Mouse (Mus musculus) common myeloid progenitor, adult 5-6 weeks (primary cell): ENCODE measurements around the gene Lrit2. TPM values are rescaled to one million over a fixed set of nuclear protein-coding genes. Genes with fewer than 3 reads are reported as not detected.
A peak's percentile ranks its signal among the peaks of the same experiment; 100 is the strongest.

Experiments used
- ATAC-seq: replicated peaks from 2 replicates; pipeline ENCODE4 v1.8.0; 2016; ENCODE audit warnings: low read depth, mild to moderate bottlenecking, moderate TSS enrichment, inconsistent platforms; ENCODE audit not compliant: poor library complexity, severe bottlenecking
- total RNA-seq: library from RNA; stranded (forward); fragments of 200-1000, 187-1606 nt; gene quantifications from 2 replicates; pipeline ENCODE4 v1.2.3, GENCODE M21; 2017

Lrit2 gene
- total RNA-seq, result not detected in 2 replicates

DNA sequence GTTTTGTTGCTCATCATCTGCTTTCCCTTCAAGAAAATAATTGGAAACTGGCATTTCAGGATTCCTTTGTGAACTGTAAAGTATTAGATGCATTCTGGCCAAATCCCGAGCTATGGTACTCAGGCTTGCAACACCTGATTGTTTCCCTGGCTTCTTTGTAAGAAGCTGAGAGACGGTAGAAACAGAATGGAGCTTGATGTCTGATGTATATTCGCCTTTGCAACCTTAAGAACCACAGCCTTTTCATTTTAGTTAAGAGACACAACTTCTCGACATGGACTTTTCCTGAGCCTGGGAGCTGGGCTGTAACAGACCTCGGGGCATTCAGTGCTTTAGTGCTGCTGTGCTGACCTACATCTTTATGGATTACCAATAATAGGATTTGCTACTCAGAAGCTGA is at the start of gene Lrit2:
Lrit2 (plus strand) TSS at position 301 of the 400 bp plus-strand sequence.
- no peak for ATAC-seq

DNA sequence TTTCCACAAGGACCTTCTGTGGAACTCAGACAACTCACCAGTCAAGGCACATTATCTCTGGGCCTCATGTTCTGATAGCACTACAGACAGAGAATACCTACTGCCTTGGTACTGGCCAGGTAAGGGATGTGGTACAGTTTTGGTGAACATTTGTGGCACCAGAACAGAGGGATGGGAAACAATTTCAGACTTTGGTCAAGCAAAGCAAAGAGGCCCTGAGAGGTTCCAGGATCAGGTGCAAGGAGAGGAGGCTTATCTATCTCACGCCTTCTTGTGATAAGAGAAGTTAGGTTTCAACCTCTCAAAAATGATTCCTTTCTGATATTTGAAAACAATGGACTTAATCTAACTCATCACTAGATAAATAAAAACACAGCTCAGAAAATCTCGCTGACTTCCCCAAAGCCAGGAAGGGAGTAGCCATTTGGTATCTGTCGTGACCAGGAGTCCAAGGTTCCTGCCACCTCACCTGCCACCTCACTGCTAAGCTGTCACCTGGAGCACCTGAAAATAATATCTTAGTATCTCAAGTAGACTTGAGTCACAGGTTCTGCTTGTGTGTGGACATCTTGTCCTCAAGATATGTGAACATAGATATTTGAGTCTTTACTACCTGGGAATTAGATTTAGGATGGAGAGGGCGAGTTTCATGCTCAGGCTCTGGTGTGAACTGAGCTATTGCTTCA is 40.3 kb upstream of the Lrit2 start:
- no peak for ATAC-seq

DNA sequence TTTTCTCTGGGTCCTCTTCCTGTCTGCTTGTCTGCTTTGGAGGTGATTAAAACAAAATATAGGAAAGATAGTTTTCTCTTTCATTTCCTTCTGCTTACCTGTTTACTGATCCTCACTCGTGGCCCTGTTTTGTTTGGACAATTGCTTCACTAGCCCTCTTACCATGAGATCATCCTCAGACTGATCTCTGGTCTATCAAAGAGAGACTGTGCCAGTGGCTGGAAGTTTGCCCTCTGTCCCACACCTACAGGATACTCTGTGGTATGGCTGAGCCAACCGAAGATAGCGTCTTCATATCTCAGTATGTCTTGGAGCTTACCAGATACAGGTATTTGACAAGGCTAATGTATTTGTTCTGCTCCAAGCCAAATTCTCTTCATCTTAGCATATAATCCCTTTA is 39.8 kb upstream of the Lrit2 start:
- ATAC-seq, result no peak

DNA sequence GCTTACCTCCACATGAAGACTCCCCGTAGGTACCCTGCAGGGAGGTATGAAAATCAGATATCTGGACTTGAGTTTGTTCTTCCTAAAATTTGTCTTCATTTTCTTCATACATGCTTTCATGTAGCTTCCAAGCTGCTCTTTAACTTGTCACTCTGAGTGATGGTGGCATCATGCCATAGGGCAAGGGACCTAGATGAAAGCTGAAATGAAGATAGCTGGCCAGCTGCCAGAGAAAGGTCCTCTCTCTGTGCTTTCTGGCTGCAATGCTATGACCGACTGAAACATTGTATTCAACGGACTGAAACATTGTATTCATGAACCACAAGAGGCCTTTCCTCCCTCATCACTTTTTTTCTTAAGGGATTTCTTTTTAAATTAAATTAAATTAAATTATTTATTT is 39.2 kb upstream of the Lrit2 start:
- ATAC-seq, result no peak

DNA sequence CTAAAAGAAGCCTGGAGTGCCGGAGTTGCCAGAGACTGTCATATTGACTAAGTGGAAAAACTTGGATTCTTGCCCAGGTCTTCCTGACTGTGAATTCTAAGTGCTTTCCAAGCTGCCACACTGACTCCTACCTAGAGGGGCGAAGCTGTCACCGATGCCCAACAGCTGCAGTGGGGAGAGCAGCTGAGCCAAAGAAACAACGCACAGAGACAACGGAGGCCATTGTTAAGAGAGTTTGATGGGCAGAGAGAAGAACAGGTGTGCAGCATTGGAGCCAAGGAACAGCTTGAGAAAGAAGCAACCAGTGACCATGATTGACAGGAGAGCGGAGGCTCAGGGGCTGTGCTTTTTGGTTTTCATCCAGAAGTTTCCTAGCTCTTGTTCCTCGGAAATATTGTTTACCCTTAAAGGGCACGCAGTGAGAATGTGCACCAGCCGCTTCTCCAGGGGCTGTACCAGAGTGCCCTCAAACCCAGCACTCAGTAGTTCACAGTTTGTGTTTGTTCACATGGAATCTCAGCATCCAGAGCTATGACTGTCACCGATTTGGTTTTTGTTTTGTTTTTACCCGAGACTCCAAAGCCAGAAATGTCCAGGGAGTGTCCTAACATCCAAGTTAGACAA is 35.1 kb upstream of the Lrit2 start:
- no peak for ATAC-seq

DNA sequence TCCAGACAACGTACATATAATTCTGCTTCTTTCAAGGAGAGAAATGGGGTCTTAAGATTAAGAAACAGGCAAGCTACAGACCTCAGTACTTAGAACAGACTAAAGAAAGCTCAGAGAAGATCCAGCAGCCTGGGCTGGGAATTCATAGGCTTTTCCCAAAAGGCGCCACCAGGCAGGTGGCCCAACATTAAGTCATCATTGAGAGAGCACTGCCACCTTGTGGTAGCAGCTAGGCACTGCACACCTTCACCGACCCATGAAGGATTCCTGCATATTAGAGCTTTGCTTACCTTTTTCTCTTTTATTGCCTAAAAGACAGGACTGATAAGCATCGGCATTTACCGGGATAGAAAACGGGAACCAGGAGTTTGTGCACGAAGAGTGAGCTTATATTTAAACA is 34.5 kb upstream of the Lrit2 start:
- ATAC-seq, result peak; percentile 97

DNA sequence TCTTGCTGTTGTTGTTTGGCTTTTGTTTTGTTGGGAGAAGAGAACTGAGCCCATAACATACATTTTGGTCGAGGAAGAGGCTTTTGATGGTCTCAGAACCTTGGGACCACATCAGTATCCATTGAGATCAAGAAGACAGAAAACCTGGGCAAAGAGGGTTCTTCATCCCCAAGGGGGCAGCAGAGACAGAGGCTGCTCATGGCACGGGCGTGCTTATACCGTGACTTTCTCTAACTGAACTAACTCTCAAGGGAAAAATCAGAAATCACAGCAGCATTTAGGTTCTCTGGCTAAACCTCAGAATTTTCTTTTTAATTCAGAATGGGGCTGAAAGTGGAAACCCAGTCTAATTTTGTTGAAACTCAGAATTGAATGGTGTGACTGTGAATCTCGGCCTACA is 33.3 kb upstream of the Lrit2 start:
- ATAC-seq, result no peak

DNA sequence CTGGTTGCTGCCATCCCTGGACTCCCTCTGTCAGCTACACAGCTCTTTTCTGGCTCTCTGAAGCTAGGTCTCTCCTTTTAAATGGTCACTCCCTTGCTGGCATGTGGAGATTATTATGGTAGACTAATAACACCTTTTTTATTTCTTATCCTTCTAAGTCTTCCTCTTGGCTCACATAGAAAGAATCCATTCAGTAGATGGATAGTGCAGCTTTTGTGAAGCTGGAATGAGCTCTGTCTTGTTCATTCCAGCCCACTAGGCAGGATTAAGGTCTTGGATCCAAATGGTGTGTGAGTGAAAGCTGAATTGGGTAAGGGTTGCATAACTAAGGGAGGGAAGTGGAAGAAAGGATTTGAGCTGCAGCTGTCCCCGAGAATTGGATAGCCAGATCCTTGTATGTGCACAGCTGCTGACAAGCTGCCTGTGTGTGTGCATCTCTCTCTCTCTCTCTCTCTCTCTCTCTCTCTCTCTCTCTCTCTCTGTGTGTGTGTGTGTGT is 18.8 kb upstream of the Lrit2 start, which contains the start of gene Rgr:
Rgr (minus strand) TSS at position 51 of the 497 bp plus-strand sequence.
- no peak for ATAC-seq

DNA sequence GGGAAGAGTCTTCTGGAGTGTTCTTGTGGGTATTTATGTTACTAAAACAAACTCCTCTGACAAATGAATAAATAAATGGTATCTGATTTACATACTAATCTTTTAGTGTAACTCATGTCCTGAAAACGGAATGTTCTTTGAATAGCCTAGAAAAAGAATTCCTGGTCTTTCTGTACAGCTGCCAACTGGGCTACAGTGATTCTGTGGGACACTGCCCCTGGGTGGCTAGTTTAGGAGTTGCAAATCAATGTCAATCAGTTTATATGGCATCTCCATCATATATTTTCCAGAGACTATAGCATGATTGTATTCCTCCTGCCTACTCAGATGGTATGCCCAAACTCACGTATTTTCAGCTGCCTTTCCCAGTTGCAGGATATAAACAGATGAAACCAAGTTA is 2.9 kb upstream of the Lrit2 start:
- ATAC-seq, result no peak

DNA sequence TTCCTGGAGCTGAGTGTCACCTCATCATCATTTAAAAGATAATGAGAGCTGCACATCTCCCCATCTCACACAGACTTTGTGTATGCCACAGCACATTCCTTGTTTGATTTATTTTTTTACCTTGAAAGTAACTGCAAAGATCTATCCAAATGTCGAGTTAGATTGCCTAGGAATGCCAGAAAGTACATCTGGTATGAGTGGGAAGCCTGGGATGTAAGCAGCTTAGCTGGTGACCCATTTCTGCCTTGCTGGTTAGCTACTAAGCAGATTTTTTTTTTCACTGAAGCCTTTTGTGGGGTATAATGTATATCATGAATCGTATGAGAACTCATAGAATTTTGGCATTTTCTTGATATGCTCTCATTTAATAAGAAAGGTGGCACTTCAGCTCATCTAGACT is 1.1 kb upstream of the Lrit2 start:
- no peak for ATAC-seq

DNA sequence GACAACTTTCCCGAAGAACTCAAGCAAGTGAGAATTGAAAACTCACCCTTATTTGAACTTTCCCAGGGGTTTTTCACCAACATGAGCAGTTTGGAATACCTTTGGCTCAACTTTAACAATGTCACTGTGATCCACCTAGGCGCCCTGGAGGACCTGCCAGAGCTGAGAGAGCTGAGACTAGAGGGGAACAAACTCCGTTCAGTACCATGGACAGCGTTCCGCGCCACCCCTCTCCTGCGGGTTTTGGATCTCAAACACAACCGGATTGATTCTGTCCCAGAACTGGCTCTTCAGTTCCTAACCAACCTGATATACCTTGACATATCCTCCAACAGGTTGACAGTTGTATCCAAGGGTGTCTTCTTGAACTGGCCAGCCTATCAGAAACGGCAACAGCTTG is 787 bp downstream of the Lrit2 start:
- peak; percentile 83 for ATAC-seq

DNA sequence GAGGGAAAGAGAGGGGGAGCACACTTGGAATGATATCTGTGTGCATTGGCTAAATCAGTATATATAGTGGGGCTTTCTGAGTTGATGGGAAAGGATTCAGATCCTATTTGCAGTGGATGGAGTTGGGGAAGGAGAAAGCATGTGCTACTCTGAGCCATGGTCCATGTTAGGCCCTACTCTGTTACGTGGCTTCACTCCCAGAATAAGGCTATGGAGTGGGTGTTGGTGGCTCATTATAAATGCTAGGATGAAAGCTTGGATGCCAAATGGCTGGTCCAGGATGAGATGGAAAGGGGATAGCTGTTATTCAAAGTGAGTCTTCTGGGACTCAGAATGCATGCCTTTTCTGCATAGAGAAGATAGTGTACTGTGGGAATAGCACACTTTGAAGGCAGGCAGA is 13.0 kb downstream of the Lrit2 start:
- ATAC-seq, result no peak

DNA sequence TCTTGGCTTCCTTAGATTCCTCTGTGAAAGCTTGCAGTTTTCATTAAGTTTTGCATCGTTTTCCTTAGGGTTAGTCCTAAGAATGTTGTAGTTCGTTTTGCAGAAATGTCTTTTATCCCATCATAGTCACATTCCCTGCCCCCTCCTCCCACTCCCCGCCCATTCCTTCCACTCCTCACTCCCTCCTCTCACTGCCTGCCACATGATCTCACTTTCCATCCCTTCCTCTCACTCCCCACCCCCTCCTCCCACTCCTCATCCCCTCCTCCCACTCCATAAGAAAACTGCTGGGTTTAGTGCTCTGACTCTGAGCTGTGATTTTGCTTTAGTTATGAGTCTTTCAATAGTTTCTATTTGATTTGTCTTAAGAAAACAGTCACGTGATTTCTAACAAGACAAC is 16.0 kb downstream of the Lrit2 start:
- ATAC-seq, result no peak

DNA sequence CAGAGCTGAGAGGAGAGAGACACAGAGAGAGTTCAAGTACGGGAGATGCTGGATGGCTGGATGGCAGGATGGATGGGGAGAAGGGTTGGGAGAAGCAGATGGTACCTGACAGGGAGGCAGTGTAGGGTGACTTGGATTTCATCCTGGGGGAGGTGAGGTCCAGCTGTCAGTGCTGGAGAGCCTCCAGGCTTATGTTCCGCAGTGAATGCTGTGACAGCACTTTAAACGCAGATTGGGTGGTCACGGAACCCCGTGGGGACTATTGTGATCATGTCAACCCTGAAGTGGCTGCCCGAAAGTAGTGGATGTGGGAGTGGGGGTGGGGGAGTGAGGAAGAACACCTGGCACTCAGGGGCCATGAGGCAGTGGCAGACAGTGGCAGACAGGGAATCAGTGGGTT is 26.7 kb downstream of the Lrit2 start:
- no peak for ATAC-seq

DNA sequence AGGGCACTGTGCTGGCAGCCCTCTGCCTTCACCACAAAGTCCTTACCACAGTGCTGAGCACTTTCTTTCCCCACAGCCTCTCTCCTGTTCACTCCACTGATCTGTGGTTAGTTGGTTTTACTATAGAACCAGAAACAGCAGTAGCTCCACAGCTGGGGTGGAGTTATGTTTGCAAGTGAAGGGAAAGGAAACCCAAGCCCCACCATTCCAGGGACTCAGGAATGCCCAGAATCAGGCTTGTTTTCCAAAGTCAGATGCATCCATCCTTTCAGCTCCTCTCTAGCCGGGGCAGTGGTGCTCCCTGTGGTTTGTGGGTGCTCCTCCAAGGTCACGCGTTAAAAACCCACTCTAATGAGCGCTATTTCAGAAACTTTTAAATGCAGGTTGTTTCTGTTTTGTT is 27.8 kb downstream of the Lrit2 start:
- no peak for ATAC-seq

DNA sequence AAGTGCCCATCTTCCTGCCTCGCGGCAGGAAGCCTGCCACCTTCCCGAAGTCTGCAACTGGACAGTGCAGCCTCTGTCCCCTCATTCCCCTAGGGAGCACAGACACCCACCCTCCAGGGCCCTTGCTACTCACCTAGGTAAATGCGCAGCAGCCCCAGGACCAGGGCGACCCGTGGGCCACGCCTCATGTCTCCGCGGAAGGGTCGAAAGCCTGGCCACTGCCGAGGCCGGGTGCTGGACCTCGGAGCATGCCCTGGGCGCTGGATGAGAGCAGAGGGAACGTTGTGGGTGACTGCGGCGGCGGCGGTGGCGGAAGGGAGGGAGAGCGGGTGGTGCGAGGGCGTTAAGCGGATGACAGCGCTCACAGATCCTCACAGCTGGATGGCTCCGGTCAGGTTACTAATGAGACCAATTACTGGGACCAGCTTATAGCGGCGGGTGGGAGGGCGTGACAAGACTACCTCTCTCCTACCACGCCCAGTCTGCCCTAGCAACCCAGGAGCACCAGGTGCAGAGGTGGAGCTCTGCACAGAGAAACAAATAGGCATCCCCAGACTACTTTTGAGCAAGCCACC is 30.3 kb downstream of the Lrit2 start, which contains the start of gene Cdhr1:
Cdhr1 (minus strand) TSS at position 392 of the 575 bp plus-strand sequence.
- ATAC-seq, result peak; percentile 42; the same call in 1 of the 2 replicates

DNA sequence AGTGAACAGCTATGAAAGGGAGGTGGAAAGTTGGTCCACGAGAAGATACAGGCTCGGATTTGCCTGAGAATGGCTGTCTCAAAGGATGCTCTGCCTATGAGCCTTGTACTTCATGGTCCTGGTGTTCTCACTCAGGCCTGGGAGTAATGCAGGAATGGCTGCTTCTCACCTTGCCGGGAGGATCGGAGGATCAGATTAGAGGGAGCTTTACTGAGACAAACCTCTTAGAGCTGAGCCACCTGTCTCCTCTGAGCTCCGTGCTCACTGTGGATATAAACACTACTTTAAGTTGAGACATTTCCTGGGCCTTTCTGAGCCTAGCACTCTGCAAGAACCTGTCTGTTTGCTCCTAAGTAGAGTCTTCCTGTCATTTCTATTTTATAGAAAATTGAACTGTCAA is 33.8 kb downstream of the Lrit2 start:
- ATAC-seq, result no peak

DNA sequence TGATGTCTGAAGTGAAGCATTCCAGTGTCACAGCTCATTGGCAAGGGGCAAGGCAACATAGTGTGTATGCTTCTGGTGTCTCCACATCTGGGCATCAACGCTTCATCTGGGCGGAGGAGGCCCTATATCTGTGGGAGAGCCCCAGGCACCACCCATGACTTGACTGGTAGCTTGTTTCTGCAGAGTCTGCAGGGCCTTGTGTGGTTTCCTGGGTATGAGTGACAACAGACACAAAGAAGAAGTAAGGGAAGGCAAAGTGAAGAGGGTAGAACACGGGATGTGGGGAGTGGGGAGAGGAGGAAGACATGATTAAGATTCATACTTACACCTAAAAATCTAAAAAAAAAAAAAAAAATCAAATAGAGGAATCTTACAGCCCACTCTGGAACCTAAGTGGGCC is 34.8 kb downstream of the Lrit2 start:
- ATAC-seq, result peak; percentile 36; the same call in 1 of the 2 replicates

DNA sequence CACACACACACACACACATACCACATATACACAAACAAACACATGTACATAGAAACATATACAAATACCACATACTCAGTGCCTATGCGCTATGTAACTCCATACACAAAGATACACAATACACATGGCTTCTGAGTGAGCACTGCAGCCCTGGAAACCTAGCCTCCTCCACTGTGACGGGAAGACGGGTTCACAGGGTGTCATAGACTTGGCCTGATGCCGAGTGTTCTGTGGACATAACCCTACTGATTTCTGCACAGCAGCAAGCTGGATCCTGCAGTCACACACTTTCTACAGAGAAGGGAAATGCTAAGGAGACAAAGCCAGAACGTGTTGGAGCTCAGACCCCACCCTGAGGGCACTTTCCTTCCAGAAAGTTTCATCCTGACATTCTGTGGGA is 37.0 kb downstream of the Lrit2 start:
- no peak for ATAC-seq

DNA sequence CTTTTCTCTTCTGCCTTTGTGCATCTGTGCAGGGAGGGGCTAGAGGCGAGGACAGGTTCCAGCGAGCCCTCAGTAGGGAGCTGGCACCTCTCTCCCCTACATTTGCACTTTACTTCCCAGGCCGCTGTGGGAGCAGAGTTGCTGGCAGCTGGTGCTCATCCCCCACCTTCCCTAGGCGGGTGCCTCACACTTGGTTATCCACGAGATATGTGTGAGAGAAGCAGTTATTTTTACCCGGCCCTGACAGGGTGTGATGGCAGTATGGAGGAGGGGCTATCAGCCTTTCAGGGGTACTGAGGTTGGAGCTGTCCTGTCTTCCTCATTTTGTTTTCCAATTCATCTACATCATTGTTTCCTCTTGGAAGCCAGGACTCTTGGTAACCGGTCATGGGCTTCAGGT is 38.1 kb downstream of the Lrit2 start:
- no peak for ATAC-seq

DNA sequence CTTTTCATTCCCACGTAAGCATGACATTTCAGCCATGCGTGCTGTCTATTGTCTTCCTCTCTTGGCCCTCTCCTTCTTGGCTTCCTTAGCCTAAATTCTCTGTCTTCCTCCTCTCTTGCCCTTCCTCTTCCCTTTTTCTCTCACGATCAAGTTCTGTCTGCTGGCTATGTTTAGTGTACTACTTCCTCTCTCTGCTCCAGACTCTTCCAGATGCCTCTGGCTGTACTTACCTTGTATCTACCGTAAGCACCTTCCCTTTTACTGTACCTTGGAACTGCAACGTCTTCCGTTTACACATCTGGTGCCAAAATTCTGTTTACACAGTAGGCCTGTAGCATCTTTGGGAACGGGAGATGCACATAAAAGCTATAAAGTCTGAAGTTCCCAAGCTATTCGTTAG is 41.7 kb downstream of the Lrit2 start:
- ATAC-seq, result 0 out of 2 replicates have a peak, but pooled peaks have one; percentile 29
